Mouse (Mus musculus) stomach, postnatal 0 days (tissue): ENCODE data around the gene Tyrobp.

Source experiments
- CTCF ChIP-seq: IDR thresholded peaks from 2 replicates; pipeline ENCODE4 v1.5.1; 2016; ENCODE audit warnings: antibody characterized with exemption, low read depth, mild to moderate bottlenecking, moderate library complexity
- EP300 ChIP-seq: optimal IDR thresholded peaks from 2 replicates; pipeline ENCODE3; 2016; ENCODE audit warnings: antibody characterized with exemption

GRCm38 (mm10) chr7:30402343-30402742 is 11.2 kb upstream of the Tyrobp start:
- no peak for TF ChIP-seq CTCF
- no peak for TF ChIP-seq EP300
